Mouse (Mus musculus) midbrain, embryonic 15.5 days (tissue): ENCODE measurements around the gene Eid3. TPM values are rescaled to one million over a fixed set of nuclear protein-coding genes. Genes with fewer than 3 reads are reported as not detected.
A peak's percentile ranks its signal among the peaks of the same experiment; 100 is the strongest.

Experiments
- ATAC-seq: fragments of 200-750 bp; cut with Nextera tagmentation; replicated peaks from 2 replicates; pipeline ENCODE4 v1.8.0; 2017; ENCODE audit warnings: moderate TSS enrichment
- H3K27ac ChIP-seq: fragments of 300-500 bp; sonication (generic); 2 replicates; pipeline ENCODE4 v1.5.1; 2015; ENCODE audit warnings: mild to moderate bottlenecking, inconsistent platforms
- H3K27me3 ChIP-seq: fragments of 300-500 bp; sonication (generic); replicated peaks from 2 replicates; pipeline ENCODE4 v1.6.1; 2015; ENCODE audit warnings: inconsistent platforms
- H3K36me3 ChIP-seq: fragments of 300-500 bp; sonication (generic); replicated peaks from 2 replicates; pipeline ENCODE4 v1.6.1; 2015; ENCODE audit warnings: inconsistent platforms
- H3K4me1 ChIP-seq: fragments of 300-500 bp; sonication (generic); 2 replicates; pipeline ENCODE4 v1.6.1; 2015; ENCODE audit warnings: inconsistent platforms
- H3K4me2 ChIP-seq: fragments of 300-500 bp; sonication (generic); 2 replicates; pipeline ENCODE4 v1.6.1; 2015; ENCODE audit warnings: inconsistent platforms, mild to moderate bottlenecking, moderate library complexity
- H3K4me3 ChIP-seq: fragments of 300-500 bp; sonication (generic); 2 replicates; pipeline ENCODE4 v1.5.1; 2015; ENCODE audit warnings: mild to moderate bottlenecking, inconsistent platforms
- H3K9ac ChIP-seq: fragments of 300-500 bp; sonication (generic); 2 replicates; pipeline ENCODE4 v1.6.1; 2015; ENCODE audit warnings: mild to moderate bottlenecking, inconsistent platforms
- H3K9me3 ChIP-seq: fragments of 300-500 bp; sonication (generic); 2 replicates; pipeline ENCODE4 v1.6.1; 2016; ENCODE audit warnings: inconsistent platforms
- WGBS: fragments of 180-500 bp; shearing (Covaris S2); methylation state at CpG from one replicate; pipeline ENCODE4 v1.1.7; 2015; ENCODE audit warnings: mixed read lengths; 5-methylcytosine and 5-hydroxymethylcytosine counted together
- polyA plus RNA-seq: library from polyadenylated mRNA; unstranded; fragments of >200 nt; fragmentation: Nextera tagmentation; extraction: Ambion mirVana; gene quantifications from 2 replicates; pipeline ENCODE4 v1.2.1, GENCODE M21; 2015

Eid3 gene
- polyA plus RNA-seq: 0.43 and 0.74 TPM in 2 replicates

GRCm38 (mm10) chr10:82866356-82866755, at the start of gene Eid3:
Gene Eid3, plus strand, starts transcription at chr10:82866626.
- no peak within 1 kb of the TSS for H3K4me3 ChIP-seq
- 53% methylated on average over 9 of the region's 9 CpGs for WGBS
- no peak within 1 kb of the TSS for H3K27ac ChIP-seq

GRCm38 (mm10) chr10:82817514-82817913, 48.9 kb upstream of the Eid3 start:
- Histone ChIP-seq H3K27ac (no peak overlapping the region), H3K4me3 (no peak overlapping the region), H3K9me3 (no peaks in the 10 kb centered on the region), H3K4me2 (no peak overlapping the region), H3K36me3 (no peaks in the 10 kb centered on the region), H3K4me1 (no peaks in the 10 kb centered on the region), H3K27me3 (no peaks in the 10 kb centered on the region), H3K9ac (no peak overlapping the region)
- no peak for ATAC-seq
- WGBS: 65% methylated on average over 3 of the region's 3 CpGs

More at GRCm38 (mm10) chr10:82866356-82866755, at the start of gene Eid3:
- peaks cover 37% of the 10 kb centered on the region for H3K4me1 ChIP-seq
- no peaks in the 10 kb centered on the region for H3K9me3 ChIP-seq
- H3K36me3 ChIP-seq: no peaks in the 10 kb centered on the region
- no peak within 1 kb of the TSS for H3K9ac ChIP-seq
- peak within 1 kb of the TSS; percentile 1; the same call in 1 of the 2 replicates for H3K4me2 ChIP-seq
- H3K27me3 ChIP-seq: no peaks in the 10 kb centered on the region
- ATAC-seq: no peak; the same call in 1 of the 2 replicates

- WGBS: 73% methylated on average over 9 of the region's 9 CpGs
- Histone ChIP-seq H3K4me1 (no peaks in the 10 kb centered on the region), H3K27me3 (no peaks in the 10 kb centered on the region), H3K4me2 (no peak overlapping the region), H3K27ac (no peak overlapping the region), H3K36me3 (no peaks in the 10 kb centered on the region), H3K9ac (no peak overlapping the region), H3K4me3 (no peak overlapping the region), H3K9me3 (no peaks in the 10 kb centered on the region)
- no peak for ATAC-seq
Observed at GRCm38 (mm10) chr10:82817936-82818335, 48.5 kb upstream of the Eid3 start.

- no peak overlapping the region for H3K27ac ChIP-seq
- no peaks in the 10 kb centered on the region for H3K9me3 ChIP-seq
- no peak overlapping the region for H3K4me3 ChIP-seq
- 80% methylated on average over 6 of the region's 6 CpGs for WGBS
- no peak overlapping the region for H3K4me2 ChIP-seq
- ATAC-seq: no peak
- H3K27me3 ChIP-seq: no peaks in the 10 kb centered on the region
- no peak overlapping the region for H3K9ac ChIP-seq
- H3K36me3 ChIP-seq: no peaks in the 10 kb centered on the region
- no peaks in the 10 kb centered on the region for H3K4me1 ChIP-seq
Observed at GRCm38 (mm10) chr10:82818661-82819060, 47.8 kb upstream of the Eid3 start.

- Histone ChIP-seq H3K4me1 (no peaks in the 10 kb centered on the region), H3K4me3 (no peak overlapping the region), H3K36me3 (no peaks in the 10 kb centered on the region), H3K27ac (no peak overlapping the region), H3K4me2 (no peak overlapping the region), H3K27me3 (no peaks in the 10 kb centered on the region), H3K9me3 (no peaks in the 10 kb centered on the region), H3K9ac (no peak overlapping the region)
- WGBS: 77% methylated on average over 14 of the region's 14 CpGs
- no peak for ATAC-seq
Observed at GRCm38 (mm10) chr10:82823108-82823778, 43.2 kb upstream of the Eid3 start.

- Histone ChIP-seq H3K27ac (no peak overlapping the region), H3K36me3 (no peaks in the 10 kb centered on the region), H3K4me2 (no peak overlapping the region), H3K27me3 (no peaks in the 10 kb centered on the region), H3K4me3 (no peak overlapping the region), H3K9ac (no peak overlapping the region), H3K4me1 (no peaks in the 10 kb centered on the region), H3K9me3 (no peaks in the 10 kb centered on the region)
- 67% methylated on average over 5 of the region's 5 CpGs for WGBS
- no peak for ATAC-seq
Observed at GRCm38 (mm10) chr10:82823779-82824177, 42.6 kb upstream of the Eid3 start.

GRCm38 (mm10) chr10:82824541-82824940, 41.9 kb upstream of the Eid3 start:
- Histone ChIP-seq H3K4me3 (no peak overlapping the region), H3K9ac (no peak overlapping the region), H3K27ac (no peak overlapping the region), H3K36me3 (no peaks in the 10 kb centered on the region), H3K9me3 (no peaks in the 10 kb centered on the region), H3K4me2 (no peak overlapping the region), H3K4me1 (no peaks in the 10 kb centered on the region), H3K27me3 (no peaks in the 10 kb centered on the region)
- ATAC-seq: no peak
- WGBS: 80% methylated on average over 10 of the region's 10 CpGs

- H3K27me3 ChIP-seq: no peaks in the 10 kb centered on the region
- H3K4me3 ChIP-seq: no peak overlapping the region
- H3K4me2 ChIP-seq: no peak overlapping the region
- H3K9me3 ChIP-seq: no peaks in the 10 kb centered on the region
- H3K36me3 ChIP-seq: no peaks in the 10 kb centered on the region
- WGBS: 49% methylated on average over 6 of the region's 6 CpGs
- no peak overlapping the region for H3K9ac ChIP-seq
- H3K4me1 ChIP-seq: no peaks in the 10 kb centered on the region
- no peak for ATAC-seq
- H3K27ac ChIP-seq: no peak overlapping the region
Observed at GRCm38 (mm10) chr10:82826516-82826915, 39.9 kb upstream of the Eid3 start.

GRCm38 (mm10) chr10:82833926-82834325, 32.5 kb upstream of the Eid3 start, which contains the start of gene Txnrd1:
Gene Txnrd1, plus strand, starts transcription at chr10:82833951.
- H3K9ac ChIP-seq: no peak within 1 kb of the TSS
- no peaks in the 10 kb centered on the region for H3K27me3 ChIP-seq
- no peaks in the 10 kb centered on the region for H3K9me3 ChIP-seq
- no peaks in the 10 kb centered on the region for H3K36me3 ChIP-seq
- no peak for ATAC-seq
- no peak within 1 kb of the TSS for H3K27ac ChIP-seq
- H3K4me2 ChIP-seq: no peak within 1 kb of the TSS
- no peak within 1 kb of the TSS for H3K4me3 ChIP-seq
- H3K4me1 ChIP-seq: no peaks in the 10 kb centered on the region; the same call in 1 of the 2 replicates
- WGBS: 55% methylated on average over 9 of the region's 9 CpGs

- H3K4me2 ChIP-seq: no peak overlapping the region
- no peak for ATAC-seq
- 83% methylated on average over 3 of the region's 3 CpGs for WGBS
- H3K27me3 ChIP-seq: no peaks in the 10 kb centered on the region
- H3K4me1 ChIP-seq: no peaks in the 10 kb centered on the region; the same call in 1 of the 2 replicates
- H3K9me3 ChIP-seq: no peaks in the 10 kb centered on the region
- H3K4me3 ChIP-seq: no peak overlapping the region
- H3K36me3 ChIP-seq: no peaks in the 10 kb centered on the region
- no peak overlapping the region for H3K27ac ChIP-seq
- no peak overlapping the region for H3K9ac ChIP-seq
Observed at GRCm38 (mm10) chr10:82835898-82836297, 30.5 kb upstream of the Eid3 start.

- no peak overlapping the region for H3K9ac ChIP-seq
- WGBS: 82% methylated on average over 7 of the region's 7 CpGs
- no peak overlapping the region for H3K27ac ChIP-seq
- H3K4me3 ChIP-seq: no peak overlapping the region
- no peaks in the 10 kb centered on the region for H3K36me3 ChIP-seq
- H3K27me3 ChIP-seq: no peaks in the 10 kb centered on the region
- no peak for ATAC-seq
- H3K9me3 ChIP-seq: no peaks in the 10 kb centered on the region
- no peak overlapping the region for H3K4me2 ChIP-seq
- H3K4me1 ChIP-seq: no peaks in the 10 kb centered on the region; the same call in 1 of the 2 replicates
Observed at GRCm38 (mm10) chr10:82838390-82838789, 28.0 kb upstream of the Eid3 start.

- 68% methylated on average over 6 of the region's 6 CpGs for WGBS
- H3K4me2 ChIP-seq: no peak overlapping the region
- ATAC-seq: no peak
- no peak overlapping the region for H3K9ac ChIP-seq
- no peaks in the 10 kb centered on the region for H3K9me3 ChIP-seq
- no peak overlapping the region for H3K27ac ChIP-seq
- H3K27me3 ChIP-seq: no peaks in the 10 kb centered on the region
- no peaks in the 10 kb centered on the region for H3K4me1 ChIP-seq
- no peaks in the 10 kb centered on the region for H3K36me3 ChIP-seq
- H3K4me3 ChIP-seq: no peak overlapping the region
Observed at GRCm38 (mm10) chr10:82844090-82844489, 22.3 kb upstream of the Eid3 start.

- 89% methylated on average over 8 of the region's 8 CpGs for WGBS
- Histone ChIP-seq H3K9me3 (no peaks in the 10 kb centered on the region), H3K4me3 (no peak overlapping the region), H3K4me2 (no peak overlapping the region), H3K27ac (no peak overlapping the region), H3K27me3 (no peaks in the 10 kb centered on the region), H3K4me1 (no peaks in the 10 kb centered on the region), H3K36me3 (no peaks in the 10 kb centered on the region), H3K9ac (no peak overlapping the region)
- no peak for ATAC-seq
Observed at GRCm38 (mm10) chr10:82844731-82845130, 21.7 kb upstream of the Eid3 start.
